Mouse (Mus musculus) embryo, embryonic 9.5 days (tissue): ENCODE measurements around the gene Gas7.

Source experiments
- DNase-seq: peaks from one replicate; pipeline ENCODE4 v3.0.0-alpha.2; 2017; ENCODE audit errors: extremely low spot score

Gene Gas7

GRCm38 (mm10) chr11:67653521-67654090 is 198.4 kb downstream of the Gas7 start:
- DNase-seq, result no peak

GRCm38 (mm10) chr11:67654514-67654913 is 199.3 kb downstream of the Gas7 start:
- DNase-seq, result no peak

GRCm38 (mm10) chr11:67655236-67655959 is 200.2 kb downstream of the Gas7 start:
- DNase-seq, result no peak

GRCm38 (mm10) chr11:67656366-67656765 is 201.1 kb downstream of the Gas7 start:
- DNase-seq, result no peak

- no peak for DNase-seq
Observed at GRCm38 (mm10) chr11:67656811-67657210, 201.6 kb downstream of the Gas7 start.

GRCm38 (mm10) chr11:67657685-67658382 is 202.6 kb downstream of the Gas7 start:
- DNase-seq, result peak; percentile 62

GRCm38 (mm10) chr11:67661465-67661864 is 206.2 kb downstream of the Gas7 start:
- DNase-seq, result no peak

GRCm38 (mm10) chr11:67663437-67663836 is 208.2 kb downstream of the Gas7 start:
- DNase-seq, result no peak

GRCm38 (mm10) chr11:67664261-67664660 is 209.0 kb downstream of the Gas7 start:
- DNase-seq, result no peak

GRCm38 (mm10) chr11:67664918-67665317 is 209.7 kb downstream of the Gas7 start:
- DNase-seq, result no peak

- DNase-seq, result no peak
Observed at GRCm38 (mm10) chr11:67666129-67666528, 210.9 kb downstream of the Gas7 start.

GRCm38 (mm10) chr11:67667531-67668332 is 212.5 kb downstream of the Gas7 start:
- DNase-seq, result no peak

GRCm38 (mm10) chr11:67668460-67669007 is 213.3 kb downstream of the Gas7 start:
- no peak for DNase-seq

GRCm38 (mm10) chr11:67670031-67670430 is 214.8 kb downstream of the Gas7 start:
- DNase-seq, result no peak

GRCm38 (mm10) chr11:67672140-67672539 is 216.9 kb downstream of the Gas7 start:
- DNase-seq, result no peak

GRCm38 (mm10) chr11:67675562-67676540 is 220.6 kb downstream of the Gas7 start:
- peak; percentile 70 for DNase-seq

- DNase-seq, result no peak
Observed at GRCm38 (mm10) chr11:67679300-67679699, 224.1 kb downstream of the Gas7 start.

GRCm38 (mm10) chr11:67679930-67680329 is 224.7 kb downstream of the Gas7 start:
- no peak for DNase-seq

GRCm38 (mm10) chr11:67681871-67682270 is 226.6 kb downstream of the Gas7 start:
- no peak for DNase-seq

- no peak for DNase-seq
Observed at GRCm38 (mm10) chr11:67686109-67686508, 230.9 kb downstream of the Gas7 start.
